Mouse (Mus musculus) CH12.LX (cell line): ENCODE data around the gene Pofut2. TPM values are rescaled to one million over a fixed set of nuclear protein-coding genes. Genes with fewer than 3 reads are reported as not detected.

ENCODE experiments used
- DNase-seq: peaks from one replicate; pipeline ENCODE4 v3.0.0-alpha.2; 2013; ENCODE audit errors: extremely low read depth
- H3K27ac ChIP-seq: 2 replicates; pipeline ENCODE4 v1.5.1; 2012; ENCODE audit warnings: low read depth, mild to moderate bottlenecking, control low read depth, moderate library complexity; ENCODE audit not compliant: insufficient read depth
- H3K27me3 ChIP-seq: replicated peaks from 2 replicates; pipeline ENCODE3; 2012; ENCODE audit warnings: inconsistent platforms
- H3K36me3 ChIP-seq, 2 experiments: replicated peaks in 1 of 2; 2 replicates each; pipeline versions ENCODE3 to v1.6.1; 2012; ENCODE audit warnings: inconsistent platforms in 1 of 2, low read length in 1 of 2, mild to moderate bottlenecking in 1 of 2, mixed read lengths in 1 of 2, moderate library complexity in 1 of 2; ENCODE audit not compliant: control insufficient read depth in 1 of 2, insufficient read depth in 1 of 2
- H3K4me1 ChIP-seq, 2 experiments: 2 replicates each; pipeline ENCODE4 v1.6.1; 2012; ENCODE audit warnings: inconsistent platforms in 1 of 2, moderate library complexity in 1 of 2; ENCODE audit not compliant: insufficient read depth in 2 of 2, control insufficient read depth in 1 of 2
- H3K4me2 ChIP-seq: 2 replicates; pipeline ENCODE4 v1.6.1; 2012; ENCODE audit warnings: low read depth, mild to moderate bottlenecking, control low read depth; ENCODE audit not compliant: poor library complexity, insufficient read depth, severe bottlenecking
- H3K4me3 ChIP-seq, 3 experiments: fragments of 150-350 bp in 1 of 3; sonication (generic) in 1 of 3; replicated peaks in 1 of 3; 2 replicates each; pipeline versions ENCODE3 to v1.5.1; 2011 to 2012; ENCODE audit warnings: low read depth in 2 of 3, low read length in 2 of 3, mild to moderate bottlenecking in 2 of 3, moderate library complexity in 2 of 3, control low read depth in 1 of 3, improper control_type of control experiment in 1 of 3, inconsistent platforms in 1 of 3, mixed read lengths in 1 of 3; ENCODE audit not compliant: poor library complexity in 1 of 3
- H3K79me2 ChIP-seq: replicated peaks from 2 replicates; pipeline ENCODE4 v1.6.1; 2012; ENCODE audit warnings: mild to moderate bottlenecking, moderate library complexity; ENCODE audit not compliant: control insufficient read depth, poor library complexity, insufficient read depth, severe bottlenecking; ENCODE audit errors: extremely low read depth
- H3K9ac ChIP-seq: 2 replicates; pipeline ENCODE4 v1.6.1; 2012; ENCODE audit warnings: low read depth, mild to moderate bottlenecking, control low read depth, moderate library complexity; ENCODE audit not compliant: insufficient read depth
- H3K9me3 ChIP-seq: replicated peaks from 2 replicates; pipeline ENCODE3; 2012; ENCODE audit warnings: low read length, inconsistent platforms, mixed read lengths
- BHLHE40 ChIP-seq: IDR thresholded peaks from 2 replicates; pipeline ENCODE4 v1.6.1; 2011; ENCODE audit warnings: mild to moderate bottlenecking, low read depth, low read length, improper control_type of control experiment
- CHD1 ChIP-seq: IDR thresholded peaks from 2 replicates; pipeline ENCODE4 v1.6.1; 2012; ENCODE audit warnings: low read depth, low read length, improper control_type of control experiment, inconsistent platforms
- EP300 ChIP-seq: IDR thresholded peaks from 2 replicates; pipeline ENCODE4 v1.6.1; 2011; ENCODE audit warnings: low read length, improper control_type of control experiment
- IRF4 ChIP-seq: IDR thresholded peaks from 2 replicates; pipeline ENCODE4 v1.6.1; 2014; ENCODE audit warnings: low read depth, mild to moderate bottlenecking, inconsistent platforms, low read length, improper control_type of control experiment
- JUN ChIP-seq: IDR thresholded peaks from 2 replicates; pipeline ENCODE4 v1.6.1; 2011; ENCODE audit warnings: low read depth, mild to moderate bottlenecking, low read length, improper control_type of control experiment, moderate library complexity; ENCODE audit not compliant: insufficient read depth
- JUND ChIP-seq: conservative IDR thresholded peaks from 2 replicates; pipeline ENCODE4 v1.6.1; 2011; ENCODE audit warnings: low read depth, low read length, improper control_type of control experiment
- KAT2A ChIP-seq: IDR thresholded peaks from 2 replicates; pipeline ENCODE4 v1.6.1; 2012; ENCODE audit warnings: low read length, improper control_type of control experiment, inconsistent platforms; ENCODE audit not compliant: insufficient replicate concordance
- MAFK ChIP-seq: IDR thresholded peaks from 2 replicates; pipeline ENCODE4 v1.6.1; 2011; ENCODE audit warnings: low read length, improper control_type of control experiment; ENCODE audit not compliant: insufficient replicate concordance
- MAX ChIP-seq: IDR thresholded peaks from 2 replicates; pipeline ENCODE4 v1.6.1; 2011; ENCODE audit warnings: low read length, improper control_type of control experiment
- MEF2A ChIP-seq: IDR thresholded peaks from 2 replicates; pipeline ENCODE4 v1.6.1; 2014; ENCODE audit warnings: low read depth, mild to moderate bottlenecking, inconsistent platforms, low read length, improper control_type of control experiment, borderline replicate concordance
- MXI1 ChIP-seq: IDR thresholded peaks from 2 replicates; pipeline ENCODE4 v1.6.1; 2011; ENCODE audit warnings: mild to moderate bottlenecking, low read depth, low read length, improper control_type of control experiment
- MYC ChIP-seq: IDR thresholded peaks from 2 replicates; pipeline ENCODE4 v1.6.1; 2011; ENCODE audit warnings: low read depth, mild to moderate bottlenecking, improper control_type of control experiment, low read length
- PAX5 ChIP-seq: IDR thresholded peaks from 2 replicates; pipeline ENCODE4 v1.6.1; 2012; ENCODE audit warnings: low read length, inconsistent platforms, mixed read lengths
- POLR2A ChIP-seq: IDR thresholded peaks from 2 replicates; pipeline ENCODE4 v1.6.1; 2011; ENCODE audit warnings: low read depth, mild to moderate bottlenecking, improper control_type of control experiment, low read length
- RAD21 ChIP-seq: IDR thresholded peaks from 2 replicates; pipeline ENCODE4 v1.6.1; 2011; ENCODE audit warnings: low read depth, mild to moderate bottlenecking, low read length, improper control_type of control experiment, moderate library complexity
- SIN3A ChIP-seq: IDR thresholded peaks from 2 replicates; pipeline ENCODE4 v1.6.1; 2012; ENCODE audit warnings: low read length, improper control_type of control experiment, inconsistent platforms
- SMC3 ChIP-seq: IDR thresholded peaks from 2 replicates; pipeline ENCODE4 v1.6.1; 2011; ENCODE audit warnings: low read depth, low read length, improper control_type of control experiment
- TCF12 ChIP-seq: IDR thresholded peaks from 2 replicates; pipeline ENCODE4 v1.6.1; 2014; ENCODE audit warnings: low read depth, mild to moderate bottlenecking, inconsistent platforms, low read length, improper control_type of control experiment
- USF1 ChIP-seq: IDR thresholded peaks from 2 replicates; pipeline ENCODE4 v1.6.1; 2014; ENCODE audit warnings: low read depth, mild to moderate bottlenecking, inconsistent platforms, low read length, improper control_type of control experiment
- USF2 ChIP-seq: conservative IDR thresholded peaks from 2 replicates; pipeline ENCODE4 v1.6.1; 2011; ENCODE audit warnings: low read depth, low read length, improper control_type of control experiment
- ZC3H11A ChIP-seq: IDR thresholded peaks from 2 replicates; pipeline ENCODE4 v1.6.1; 2012; ENCODE audit warnings: low read depth, mild to moderate bottlenecking, inconsistent platforms, low read length, improper control_type of control experiment
- ZKSCAN1 ChIP-seq: IDR thresholded peaks from 2 replicates; pipeline ENCODE4 v1.6.1; 2012; ENCODE audit warnings: low read depth, inconsistent platforms, low read length, improper control_type of control experiment, borderline replicate concordance
- ZMIZ1 ChIP-seq: IDR thresholded peaks from 2 replicates; pipeline ENCODE4 v1.6.1; 2012; ENCODE audit warnings: low read depth, mild to moderate bottlenecking, inconsistent platforms, low read length, improper control_type of control experiment
- ZNF384 ChIP-seq: IDR thresholded peaks from 2 replicates; pipeline ENCODE4 v1.6.1; 2012; ENCODE audit warnings: low read depth, low read length, improper control_type of control experiment, inconsistent platforms
- dilution Hi-C: fragments of 300-500 bp; cut with MboI; formaldehyde crosslinking; loops from 2 replicates; pipeline ENCODE4 v1.14.3; 2020; ENCODE audit warnings: low sequenced_read_pairs; ENCODE audit not compliant: extremely low pct_unique_long_range_greater_than_20kb, extremely low pct_ligation_motif_present
- in situ Hi-C: fragments of 300-500 bp; cut with MboI; formaldehyde crosslinking; loops from 3 replicates; pipeline ENCODE4 v1.14.3; 2019; ENCODE audit warnings: low sequenced_read_pairs, low pct_ligation_motif_present, low pct_unique_long_range_greater_than_20kb, mixed read lengths
- polyA plus RNA-seq: library from polyadenylated mRNA; unstranded; fragments of >175 nt; gene quantifications from 2 replicates; pipeline ENCODE4 v1.2.1, GENCODE M21; 2012; ENCODE audit warnings: low read depth; ENCODE audit not compliant: insufficient read length
- total RNA-seq, 2 experiments: library from RNA; depleted of rRNA; stranded (reverse); fragments of 300-350 nt in 1 of 2; fragments of >200 nt in 1 of 2; gene quantifications; 2 replicates each; pipeline ENCODE4 v1.2.3; 2012 to 2014

The Pofut2 gene
- total and polyA plus RNA-seq, 3 experiments = 13.6 to 23.4 (median 22.0) TPM

GRCm38 (mm10) chr10:77288639-77289195 lies 29.7 kb downstream of the Pofut2 start (continued):
- TF ChIP-seq MEF2A (peak; percentile 86), JUN (no peak), POLR2A (no peak), ZMIZ1 (no peak), USF1 (peak; percentile 48), EP300 (0 out of 2 replicates have a peak, but pooled peaks have one; percentile 31), CHD1 (no peak), PAX5 (no peak), ZC3H11A (no peak), KAT2A (no peak)

GRCm38 (mm10) chr10:77289559-77289958 lies 30.5 kb downstream of the Pofut2 start:
- in situ Hi-C loops (loop anchor here (5.0 kb wide), 2 partner anchors 68 to 223 kb away; no protein-coding TSS in a partner anchor), dilution Hi-C loops (no loop called here)
- H3K36me3 ChIP-seq = peaks cover 0 to 2% of the 10 kb centered on the region in 2 experiments
- H3K4me2 ChIP-seq = no peak overlapping the region
- TF ChIP-seq ZC3H11A = no peak
- no peak for TF ChIP-seq JUND
- TF ChIP-seq BHLHE40 = peak; percentile 86
- no peak for TF ChIP-seq JUN
- TF ChIP-seq EP300 = no peak
- TF ChIP-seq RAD21 = no peak
- no peak for TF ChIP-seq TCF12
- no peak for TF ChIP-seq ZKSCAN1
- TF ChIP-seq ZNF384 = peak; percentile 44; the same call in 1 of the 2 replicates
- H3K9ac ChIP-seq = no peak overlapping the region
- no peaks in the 10 kb centered on the region for H3K79me2 ChIP-seq
- H3K4me3 ChIP-seq = no peak overlapping the region
- peaks cover 5 to 24% of the 10 kb centered on the region in 2 experiments; a peak in 3 of 4 replicates for H3K4me1 ChIP-seq
- H3K9me3 ChIP-seq = no peaks in the 10 kb centered on the region
- no peak overlapping the region for H3K27ac ChIP-seq
- DNase-seq = peak; percentile 12
- no peaks in the 10 kb centered on the region for H3K27me3 ChIP-seq

- H3K9me3 ChIP-seq = no peaks in the 10 kb centered on the region
- DNase-seq = no peak
- H3K36me3 ChIP-seq = peaks cover 0 to 8% of the 10 kb centered on the region in 2 experiments
- H3K27ac ChIP-seq = no peak overlapping the region
- TF ChIP-seq MAX (no peak), PAX5 (no peak), ZKSCAN1 (no peak), MXI1 (no peak), USF1 (no peak), ZC3H11A (no peak), JUND (no peak), ZNF384 (no peak), KAT2A (no peak), IRF4 (no peak), MAFK (no peak), ZMIZ1 (no peak), SIN3A (no peak), USF2 (no peak), MYC (no peak), SMC3 (no peak)
- in situ Hi-C loops (no loop called here), dilution Hi-C loops (no loop called here)
- peaks cover 9 to 31% of the 10 kb centered on the region in 2 experiments; a peak in 3 of 4 replicates for H3K4me1 ChIP-seq
- H3K4me2 ChIP-seq = no peak overlapping the region
- H3K9ac ChIP-seq = no peak overlapping the region
- no peaks in the 10 kb centered on the region for H3K79me2 ChIP-seq
- no peaks in the 10 kb centered on the region for H3K27me3 ChIP-seq
- H3K4me3 ChIP-seq = no peak overlapping the region
Observed at GRCm38 (mm10) chr10:77290624-77291366, 31.8 kb downstream of the Pofut2 start.
